Mouse (Mus musculus) kidney, postnatal 14 days (tissue): ENCODE results near the gene Polrmt.
A peak's percentile ranks its signal among the peaks of the same experiment; 100 is the strongest.
"Not testable (repeated sequence)": the region's sequence is repeated elsewhere in the genome, so short reads cannot be mapped to it uniquely, and the experiment has no call there.

Source experiments
- DNase-seq: peaks from one replicate; pipeline ENCODE4 v3.0.0; 2022; ENCODE audit warnings: mixed read lengths

The Polrmt gene

GRCm38 (mm10) chr10:79706406-79707094, 39.8 kb downstream of the Polrmt start:
- no peak for DNase-seq

GRCm38 (mm10) chr10:79705951-79706350, 40.4 kb downstream of the Polrmt start:
- no peak for DNase-seq

- DNase-seq = no peak
Measured at GRCm38 (mm10) chr10:79704970-79705360, 41.4 kb downstream of the Polrmt start.

- DNase-seq = peak; percentile 100
Measured at GRCm38 (mm10) chr10:79704065-79704969, 42.1 kb downstream of the Polrmt start, which contains the start of gene Bsg. Gene Bsg, plus strand, starts transcription at chr10:79704491.

- no peak for DNase-seq
Measured at GRCm38 (mm10) chr10:79703541-79703940, 42.8 kb downstream of the Polrmt start.

GRCm38 (mm10) chr10:79702970-79703369, 43.4 kb downstream of the Polrmt start:
- DNase-seq = not testable (repeated sequence)

GRCm38 (mm10) chr10:79701443-79702129, 44.8 kb downstream of the Polrmt start:
- DNase-seq = no peak

- no peak for DNase-seq
Measured at GRCm38 (mm10) chr10:79700676-79701075, 45.7 kb downstream of the Polrmt start.

GRCm38 (mm10) chr10:79698459-79698858, 47.9 kb downstream of the Polrmt start:
- DNase-seq = no peak

GRCm38 (mm10) chr10:79697916-79698315, 48.5 kb downstream of the Polrmt start:
- DNase-seq = no peak

GRCm38 (mm10) chr10:79696129-79696651, 50.2 kb downstream of the Polrmt start:
- no peak for DNase-seq

- peak; percentile 77 for DNase-seq
Measured at GRCm38 (mm10) chr10:79695231-79696128, 50.9 kb downstream of the Polrmt start.

- DNase-seq = no peak
Measured at GRCm38 (mm10) chr10:79694379-79694655, 52.1 kb downstream of the Polrmt start.

GRCm38 (mm10) chr10:79693580-79694378, 52.6 kb downstream of the Polrmt start:
- no peak for DNase-seq

GRCm38 (mm10) chr10:79691986-79692548, 54.3 kb downstream of the Polrmt start:
- no peak for DNase-seq

- DNase-seq = no peak
Measured at GRCm38 (mm10) chr10:79689178-79689577, 57.2 kb downstream of the Polrmt start.

GRCm38 (mm10) chr10:79688720-79689119, 57.7 kb downstream of the Polrmt start, which contains the start of gene Gzmm:
Gene Gzmm, plus strand, starts transcription at chr10:79689020.
- no peak for DNase-seq

- no peak for DNase-seq
Measured at GRCm38 (mm10) chr10:79687513-79687912, 58.9 kb downstream of the Polrmt start.

GRCm38 (mm10) chr10:79686691-79687090, 59.7 kb downstream of the Polrmt start:
- DNase-seq = no peak

- no peak for DNase-seq
Measured at GRCm38 (mm10) chr10:79686219-79686618, 60.2 kb downstream of the Polrmt start.
